Mouse (Mus musculus): ENCODE results near the gene Lyrm7. TPM values are rescaled to one million over a fixed set of nuclear protein-coding genes. Genes with fewer than 3 reads are reported as not detected.
A peak's percentile ranks its signal among the peaks of the same experiment; 100 is the strongest.

The Lyrm7 gene
- 0.42 and 0.48 TPM in 2 replicates for polyA plus RNA-seq (2012; rRNA removed)

- DNase-seq (ENCODE audit: low read depth in 1 of 2, low spot score in 2 of 2) = peak; percentile 95 to 98
- no peaks in the 10 kb centered on the region for H3K36me3 ChIP-seq (ENCODE audit: control insufficient read depth, insufficient read depth, low read length)
- under 1% methylated on average over 42 of the region's 42 CpGs for WGBS
- no peaks in the 10 kb centered on the region for H3K27me3 ChIP-seq (ENCODE audit: control insufficient read depth, insufficient read depth, low read length)
- TF ChIP-seq CTCF (IDR thresholded peaks at IDR 0.05; ENCODE audit: extremely low read depth, insufficient read depth, insufficient read length, insufficient replicate concordance) = no peak
- peak; percentile 31 for TF ChIP-seq POLR2A (IDR thresholded peaks at IDR 0.05; ENCODE audit: low read depth, low read length)
- peak within 1 kb of the TSS; percentile 75 for H3K27ac ChIP-seq (ENCODE audit: insufficient read depth, low read length)
- H3K4me1 ChIP-seq (ENCODE audit: control insufficient read depth, insufficient read depth, insufficient read length) = no peaks in the 10 kb centered on the region; the same call in 1 of the 2 replicates
- H3K4me3 ChIP-seq (ENCODE audit: extremely low read depth, insufficient read depth, insufficient read length) = peak within 1 kb of the TSS; percentile 72
These were observed at the start of gene Lyrm7 for GRCm38 (mm10) chr11:54860256-54861038. Gene Lyrm7, minus strand, starts transcription at chr11:54860916.

- Histone ChIP-seq H3K36me3 (ENCODE audit: control insufficient read depth, insufficient read depth, low read length) (peaks cover 48% of the 10 kb centered on the region), H3K27me3 (ENCODE audit: control insufficient read depth, insufficient read depth, low read length) (no peaks in the 10 kb centered on the region), H3K4me1 (ENCODE audit: control insufficient read depth, insufficient read depth, insufficient read length) (no peaks in the 10 kb centered on the region), H3K4me3 (ENCODE audit: extremely low read depth, insufficient read depth, insufficient read length) (no peak overlapping the region), H3K27ac (ENCODE audit: insufficient read depth, low read length) (no peak overlapping the region)
- no peak for DNase-seq (ENCODE audit: low read depth in 1 of 2, low spot score in 2 of 2)
- TF ChIP-seq POLR2A (IDR thresholded peaks at IDR 0.05; ENCODE audit: low read depth, low read length) = no peak
- no peak for TF ChIP-seq CTCF (IDR thresholded peaks at IDR 0.05; ENCODE audit: extremely low read depth, insufficient read depth, insufficient read length, insufficient replicate concordance)
- 93% methylated on average over 12 of the region's 12 CpGs for WGBS
These were observed 49.5 kb upstream of the Lyrm7 start for GRCm38 (mm10) chr11:54910081-54910665.

GRCm38 (mm10) chr11:54909273-54909672, 48.6 kb upstream of the Lyrm7 start:
- Histone ChIP-seq H3K4me3 (ENCODE audit: extremely low read depth, insufficient read depth, insufficient read length) (no peak overlapping the region), H3K4me1 (ENCODE audit: control insufficient read depth, insufficient read depth, insufficient read length) (no peaks in the 10 kb centered on the region), H3K27me3 (ENCODE audit: control insufficient read depth, insufficient read depth, low read length) (no peaks in the 10 kb centered on the region), H3K36me3 (ENCODE audit: control insufficient read depth, insufficient read depth, low read length) (peaks cover 39% of the 10 kb centered on the region), H3K27ac (ENCODE audit: insufficient read depth, low read length) (no peak overlapping the region)
- TF ChIP-seq CTCF (IDR thresholded peaks at IDR 0.05; ENCODE audit: extremely low read depth, insufficient read depth, insufficient read length, insufficient replicate concordance) (no peak), POLR2A (IDR thresholded peaks at IDR 0.05; ENCODE audit: low read depth, low read length) (no peak)
- WGBS = 89% methylated on average over 11 of the region's 11 CpGs
- DNase-seq (ENCODE audit: low read depth in 1 of 2, low spot score in 2 of 2) = no peak

- 90% methylated on average over 5 of the region's 5 CpGs for WGBS
- peaks cover 2% of the 10 kb centered on the region for H3K27me3 ChIP-seq (ENCODE audit: control insufficient read depth, insufficient read depth, low read length)
- no peak overlapping the region for H3K27ac ChIP-seq (ENCODE audit: insufficient read depth, low read length)
- TF ChIP-seq CTCF (IDR thresholded peaks at IDR 0.05; ENCODE audit: extremely low read depth, insufficient read depth, insufficient read length, insufficient replicate concordance) (no peak), POLR2A (IDR thresholded peaks at IDR 0.05; ENCODE audit: low read depth, low read length) (no peak)
- no peaks in the 10 kb centered on the region; the same call in 1 of the 2 replicates for H3K4me1 ChIP-seq (ENCODE audit: control insufficient read depth, insufficient read depth, insufficient read length)
- no peak overlapping the region for H3K4me3 ChIP-seq (ENCODE audit: extremely low read depth, insufficient read depth, insufficient read length)
- no peak for DNase-seq (ENCODE audit: low read depth in 1 of 2, low spot score in 2 of 2)
- peaks cover 26% of the 10 kb centered on the region for H3K36me3 ChIP-seq (ENCODE audit: control insufficient read depth, insufficient read depth, low read length)
These were observed 46.5 kb upstream of the Lyrm7 start for GRCm38 (mm10) chr11:54907259-54907658.

- Histone ChIP-seq H3K27ac (ENCODE audit: insufficient read depth, low read length) (no peak overlapping the region), H3K4me1 (ENCODE audit: control insufficient read depth, insufficient read depth, insufficient read length) (no peaks in the 10 kb centered on the region; the same call in 1 of the 2 replicates), H3K36me3 (ENCODE audit: control insufficient read depth, insufficient read depth, low read length) (peaks cover 21% of the 10 kb centered on the region), H3K4me3 (ENCODE audit: extremely low read depth, insufficient read depth, insufficient read length) (no peak overlapping the region), H3K27me3 (ENCODE audit: control insufficient read depth, insufficient read depth, low read length) (peaks cover 2% of the 10 kb centered on the region)
- TF ChIP-seq POLR2A (IDR thresholded peaks at IDR 0.05; ENCODE audit: low read depth, low read length) = no peak
- TF ChIP-seq CTCF (IDR thresholded peaks at IDR 0.05; ENCODE audit: extremely low read depth, insufficient read depth, insufficient read length, insufficient replicate concordance) = no peak
- 70% methylated on average over 4 of the region's 4 CpGs for WGBS
- DNase-seq (ENCODE audit: low read depth in 1 of 2, low spot score in 2 of 2) = no peak
These were observed 45.8 kb upstream of the Lyrm7 start for GRCm38 (mm10) chr11:54906466-54906865.

GRCm38 (mm10) chr11:54905931-54906330, 45.2 kb upstream of the Lyrm7 start:
- Histone ChIP-seq H3K27me3 (ENCODE audit: control insufficient read depth, insufficient read depth, low read length) (peaks cover 2% of the 10 kb centered on the region), H3K27ac (ENCODE audit: insufficient read depth, low read length) (no peak overlapping the region), H3K4me3 (ENCODE audit: extremely low read depth, insufficient read depth, insufficient read length) (no peak overlapping the region), H3K4me1 (ENCODE audit: control insufficient read depth, insufficient read depth, insufficient read length) (no peaks in the 10 kb centered on the region; the same call in 1 of the 2 replicates), H3K36me3 (ENCODE audit: control insufficient read depth, insufficient read depth, low read length) (peaks cover 16% of the 10 kb centered on the region)
- DNase-seq (ENCODE audit: low read depth in 1 of 2, low spot score in 2 of 2) = no peak
- TF ChIP-seq CTCF (IDR thresholded peaks at IDR 0.05; ENCODE audit: extremely low read depth, insufficient read depth, insufficient read length, insufficient replicate concordance) (no peak), POLR2A (IDR thresholded peaks at IDR 0.05; ENCODE audit: low read depth, low read length) (no peak)
- WGBS = 82% methylated on average over 4 of the region's 4 CpGs

Measured in spleen, adult 2 months (tissue).